Mouse (Mus musculus) mouse embryonic stem cell (cell line): ENCODE data around the gene Galm.

Experiments
- in situ Hi-C, 2 experiments: fragments of 300-500 bp; cut with MboI; formaldehyde crosslinking; loops; 1 replicate in 1 of 2; 3 replicates in 1 of 2; pipeline ENCODE4 v1.14.3; 2019 to 2020; ENCODE audit warnings: low sequenced_read_pairs in 2 of 2, low pct_unique_long_range_greater_than_20kb in 1 of 2, mixed read lengths in 1 of 2; ENCODE audit not compliant: unreplicated experiment in 1 of 2

Gene Galm

GRCm38 (mm10) chr17:80127331-80128251 is at the start of gene Galm:
TSS of gene Galm (plus strand) at chr17:80127471.
- in situ Hi-C loops, result no loop called here

- in situ Hi-C loops, result no loop called here
Observed at GRCm38 (mm10) chr17:80078726-80079125, 48.5 kb upstream of the Galm start.

- in situ Hi-C loops, result no loop called here
Observed at GRCm38 (mm10) chr17:80083223-80083622, 44.0 kb upstream of the Galm start.

- in situ Hi-C loops, result no loop called here
Observed at GRCm38 (mm10) chr17:80084424-80084823, 42.8 kb upstream of the Galm start.

- in situ Hi-C loops, result no loop called here
Observed at GRCm38 (mm10) chr17:80086591-80086990, 40.7 kb upstream of the Galm start.

- in situ Hi-C loops, result no loop called here
Observed at GRCm38 (mm10) chr17:80088168-80088567, 39.1 kb upstream of the Galm start.

GRCm38 (mm10) chr17:80090551-80090950 is 36.7 kb upstream of the Galm start:
- in situ Hi-C loops, result no loop called here

- in situ Hi-C loops, result no loop called here
Observed at GRCm38 (mm10) chr17:80091879-80092549, 35.3 kb upstream of the Galm start.

- in situ Hi-C loops, result no loop called here
Observed at GRCm38 (mm10) chr17:80095254-80095899, 31.9 kb upstream of the Galm start.

GRCm38 (mm10) chr17:80096043-80096719 is 31.1 kb upstream of the Galm start:
- in situ Hi-C loops, result no loop called here

GRCm38 (mm10) chr17:80096720-80097114 is 30.6 kb upstream of the Galm start:
- in situ Hi-C loops, result no loop called here

- in situ Hi-C loops, result no loop called here
Observed at GRCm38 (mm10) chr17:80097221-80097620, 30.1 kb upstream of the Galm start.

GRCm38 (mm10) chr17:80099823-80100222 is 27.4 kb upstream of the Galm start:
- in situ Hi-C loops, result no loop called here

GRCm38 (mm10) chr17:80105348-80105978 is 21.8 kb upstream of the Galm start:
- in situ Hi-C loops, result no loop called here

- in situ Hi-C loops, result no loop called here
Observed at GRCm38 (mm10) chr17:80112665-80113305, 14.5 kb upstream of the Galm start.

- in situ Hi-C loops, result no loop called here
Observed at GRCm38 (mm10) chr17:80113468-80113867, 13.8 kb upstream of the Galm start.

GRCm38 (mm10) chr17:80120396-80120795 is 6.9 kb upstream of the Galm start:
- in situ Hi-C loops, result no loop called here

GRCm38 (mm10) chr17:80121833-80122232 is 5.4 kb upstream of the Galm start:
- in situ Hi-C loops, result no loop called here
